Mouse (Mus musculus): ENCODE data around the gene Olfr1318. TPM values are rescaled to one million over a fixed set of nuclear protein-coding genes. Genes with fewer than 3 reads are reported as not detected.

Olfr1318 gene
- not detected for polyA plus RNA-seq (2017; shearing (Covaris generic))

DNA sequence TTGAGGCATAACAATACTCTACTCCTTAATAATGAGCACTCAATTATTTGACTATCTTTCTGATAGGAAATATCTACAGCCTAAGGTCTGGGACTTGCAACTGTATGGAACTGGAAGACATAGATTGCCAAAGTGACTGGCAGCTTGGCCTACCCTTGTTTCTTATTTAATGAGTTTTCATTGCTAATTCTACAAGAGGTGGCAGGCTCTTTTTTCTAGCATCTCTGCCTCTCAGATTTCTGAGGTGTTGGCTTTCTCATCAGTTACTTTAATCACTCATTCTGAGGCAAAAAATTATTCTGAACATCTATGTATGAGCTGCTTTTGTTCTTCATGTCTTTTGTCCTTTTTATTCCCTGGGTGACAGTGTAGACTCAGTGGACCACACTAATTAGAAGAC lies at the start of gene Olfr1318:
Olfr1318 (plus strand) TSS at position 301 of the 400 bp plus-strand sequence.

GRCm38 (mm10) chr2:112115340-112115739 lies 38.7 kb upstream of the Olfr1318 start, which contains the start of gene Olfr1315-ps1:
Gene Olfr1315-ps1, minus strand, starts transcription at chr2:112115440.

DNA sequence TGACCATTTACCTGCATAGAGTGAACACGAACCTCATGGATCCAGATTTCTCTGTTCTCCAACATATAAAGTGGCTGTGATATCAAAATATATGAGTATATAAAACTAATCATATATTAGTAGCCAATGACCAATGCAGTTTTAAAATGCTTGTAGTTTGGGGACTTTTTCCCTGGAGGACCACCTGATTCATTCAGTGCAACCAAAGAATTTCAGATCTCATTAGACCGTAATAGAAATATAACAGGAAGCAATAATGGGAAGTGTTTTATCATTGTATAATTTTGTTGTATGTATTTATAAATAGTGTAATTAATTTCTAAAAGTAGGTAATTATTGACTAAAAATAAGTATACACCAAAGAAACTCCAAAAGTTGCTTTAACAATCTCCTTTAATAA lies 19.1 kb upstream of the Olfr1318 start, which contains the start of gene Olfr1316:
Olfr1316 (minus strand) TSS at position 101 of the 400 bp plus-strand sequence.

GRCm38 (mm10) chr2:112140029-112140428 lies 14.0 kb upstream of the Olfr1318 start, which contains the start of gene Olfr1317:
Gene Olfr1317, plus strand, starts transcription at chr2:112140329.

Other genes with a start within 250 kb of the Olfr1318 start
- not detected for gene Olfr1306, start 237.9 kb upstream of the Olfr1318 start, polyA plus RNA-seq (2017; shearing (Covaris generic))
- gene Olfr1307, start 204.8 kb upstream of the Olfr1318 start, polyA plus RNA-seq (2017; shearing (Covaris generic)), result 0.02 TPM
- gene Olfr1308, start 189.3 kb upstream of the Olfr1318 start, polyA plus RNA-seq (2017; shearing (Covaris generic)), result not detected
- not detected for gene Olfr1309, start 163.9 kb upstream of the Olfr1318 start, polyA plus RNA-seq (2017; shearing (Covaris generic))
- not detected for gene Olfr1310, start 141.5 kb upstream of the Olfr1318 start, polyA plus RNA-seq (2017; shearing (Covaris generic))
- gene Olfr1311, start 129.8 kb upstream of the Olfr1318 start, polyA plus RNA-seq (2017; shearing (Covaris generic)), result not detected
- not detected for gene Olfr1312, start 104.0 kb upstream of the Olfr1318 start, polyA plus RNA-seq (2017; shearing (Covaris generic))
- gene Olfr1313, start 76.4 kb upstream of the Olfr1318 start, polyA plus RNA-seq (2017; shearing (Covaris generic)), result not detected
- not detected for gene Olfr1314, start 57.4 kb upstream of the Olfr1318 start, polyA plus RNA-seq (2017; shearing (Covaris generic))
- not detected for gene Olfr1315-ps1, start 38.8 kb upstream of the Olfr1318 start, polyA plus RNA-seq (2017; shearing (Covaris generic))
- not detected for gene Olfr1316, start 19.2 kb upstream of the Olfr1318 start, polyA plus RNA-seq (2017; shearing (Covaris generic))
- not detected for gene Olfr1317, start 13.9 kb upstream of the Olfr1318 start, polyA plus RNA-seq (2017; shearing (Covaris generic))
- 88.3 TPM for gene Lpcat4, start 85.3 kb downstream of the Olfr1318 start, polyA plus RNA-seq (2017; shearing (Covaris generic))
- not detected for gene Nutm1, start 105.1 kb downstream of the Olfr1318 start, polyA plus RNA-seq (2017; shearing (Covaris generic))
- 157 TPM for gene Nop10, start 107.7 kb downstream of the Olfr1318 start, polyA plus RNA-seq (2017; shearing (Covaris generic))
- gene Slc12a6, start 111.6 kb downstream of the Olfr1318 start, polyA plus RNA-seq (2017; shearing (Covaris generic)), result 109 TPM
- not detected for gene Gm21985, start 112.1 kb downstream of the Olfr1318 start, polyA plus RNA-seq (2017; shearing (Covaris generic))
- 98.7 TPM for gene Emc4, start 213.8 kb downstream of the Olfr1318 start, polyA plus RNA-seq (2017; shearing (Covaris generic))
- 24.6 TPM for gene Katnbl1, start 225.0 kb downstream of the Olfr1318 start, polyA plus RNA-seq (2017; shearing (Covaris generic))